Mouse (Mus musculus) heart, postnatal 0 days (tissue): ENCODE measurements around the gene Ldah.

ENCODE experiments used
- CTCF ChIP-seq: IDR thresholded peaks from 2 replicates; pipeline ENCODE4 v1.5.1; 2016; ENCODE audit warnings: antibody characterized with exemption, control low read depth, low read depth
- EP300 ChIP-seq: IDR thresholded peaks from 2 replicates; pipeline ENCODE4 v1.6.1; 2016; ENCODE audit warnings: antibody characterized with exemption, low read depth

DNA sequence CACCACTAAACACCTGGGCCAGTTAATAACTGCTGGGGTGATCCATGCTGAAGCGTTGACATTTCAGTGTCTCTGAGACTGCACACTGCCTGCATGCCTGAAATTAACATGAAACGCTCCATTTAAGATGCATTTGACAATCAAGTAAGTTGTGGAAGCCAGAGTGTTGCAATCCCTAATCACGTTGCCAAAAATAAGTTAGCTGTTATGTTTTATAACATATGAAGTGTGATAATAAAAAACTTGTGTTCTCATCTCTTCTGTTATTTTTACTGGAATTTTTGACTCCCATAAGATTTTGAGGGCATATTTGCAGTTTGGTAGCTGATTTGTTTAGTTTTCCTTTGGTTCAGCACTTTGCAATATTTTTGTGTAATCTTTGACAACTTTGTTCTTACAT is 34.3 kb downstream of the Ldah start:
- TF ChIP-seq EP300 (no peak), CTCF (no peak)
